Mouse (Mus musculus): Measurements from ENCODE around the gene Nab1.
A peak's percentile ranks its signal among the peaks of the same experiment; 100 is the strongest.

Gene Nab1

GRCm38 (mm10) chr1:52474291-52474690, 26.2 kb downstream of the Nab1 start:
- no peak for DNase-seq (ENCODE audit: low spot score in 2 of 2)

- no peak for DNase-seq (ENCODE audit: low spot score in 2 of 2)
Observed at GRCm38 (mm10) chr1:52470811-52471489, 29.5 kb downstream of the Nab1 start.

GRCm38 (mm10) chr1:52470326-52470725, 30.2 kb downstream of the Nab1 start:
- DNase-seq (ENCODE audit: low spot score in 2 of 2): no peak

GRCm38 (mm10) chr1:52466518-52467120, 33.9 kb downstream of the Nab1 start:
- no peak for DNase-seq (ENCODE audit: low spot score in 2 of 2)

- DNase-seq (ENCODE audit: low spot score in 2 of 2): no peak
Observed at GRCm38 (mm10) chr1:52465830-52466229, 34.6 kb downstream of the Nab1 start.

GRCm38 (mm10) chr1:52465264-52465663, 35.2 kb downstream of the Nab1 start:
- peak; percentile 33 to 59 for DNase-seq (ENCODE audit: low spot score in 2 of 2)

GRCm38 (mm10) chr1:52463305-52463704, 37.2 kb downstream of the Nab1 start:
- DNase-seq (ENCODE audit: low spot score in 2 of 2): no peak

- no peak for DNase-seq (ENCODE audit: low spot score in 2 of 2)
Observed at GRCm38 (mm10) chr1:52456571-52456970, 43.9 kb downstream of the Nab1 start.

GRCm38 (mm10) chr1:52454509-52455001, 45.9 kb downstream of the Nab1 start:
- no peak for DNase-seq (ENCODE audit: low spot score in 2 of 2)

GRCm38 (mm10) chr1:52451360-52451759, 49.1 kb downstream of the Nab1 start:
- DNase-seq (ENCODE audit: low spot score in 2 of 2): no peak

GRCm38 (mm10) chr1:52435856-52436255, 64.6 kb downstream of the Nab1 start:
- no peak for DNase-seq (ENCODE audit: low spot score in 2 of 2)

- no peak for DNase-seq (ENCODE audit: low spot score in 2 of 2)
Observed at GRCm38 (mm10) chr1:52434085-52434484, 66.4 kb downstream of the Nab1 start.

GRCm38 (mm10) chr1:52431806-52432205, 68.7 kb downstream of the Nab1 start:
- DNase-seq (ENCODE audit: low spot score in 2 of 2): no peak

- DNase-seq (ENCODE audit: low spot score in 2 of 2): no peak
Observed at GRCm38 (mm10) chr1:52430606-52431005, 69.9 kb downstream of the Nab1 start.

GRCm38 (mm10) chr1:52430116-52430515, 70.4 kb downstream of the Nab1 start:
- no peak for DNase-seq (ENCODE audit: low spot score in 2 of 2)

GRCm38 (mm10) chr1:52427841-52428464, 72.5 kb downstream of the Nab1 start:
- no peak for DNase-seq (ENCODE audit: low spot score in 2 of 2)

- no peak for DNase-seq (ENCODE audit: low spot score in 2 of 2)
Observed at GRCm38 (mm10) chr1:52423846-52424245, 76.6 kb downstream of the Nab1 start.

GRCm38 (mm10) chr1:52423057-52423456, 77.4 kb downstream of the Nab1 start:
- no peak for DNase-seq (ENCODE audit: low spot score in 2 of 2)

- DNase-seq (ENCODE audit: low spot score in 2 of 2): no peak
Observed at GRCm38 (mm10) chr1:52422137-52422536, 78.3 kb downstream of the Nab1 start.

- no peak for DNase-seq (ENCODE audit: low spot score in 2 of 2)
Observed at GRCm38 (mm10) chr1:52421623-52422022, 78.9 kb downstream of the Nab1 start.

GRCm38 (mm10) chr1:52419088-52419819, 81.2 kb downstream of the Nab1 start:
- no peak for DNase-seq (ENCODE audit: low spot score in 2 of 2)

Measured in right cerebral cortex, postnatal 10 days (tissue).